Mouse (Mus musculus) liver, postnatal 0 days (tissue): ENCODE results near the gene Snx10.

Experiments used
- CTCF ChIP-seq: sonication (generic); IDR thresholded peaks from 2 replicates; pipeline ENCODE4 v1.5.1; 2016; ENCODE audit warnings: antibody characterized with exemption, low read depth
- EP300 ChIP-seq: IDR thresholded peaks from 2 replicates; pipeline ENCODE4 v1.6.1; 2016; ENCODE audit warnings: antibody characterized with exemption, low read depth, mild to moderate bottlenecking

DNA sequence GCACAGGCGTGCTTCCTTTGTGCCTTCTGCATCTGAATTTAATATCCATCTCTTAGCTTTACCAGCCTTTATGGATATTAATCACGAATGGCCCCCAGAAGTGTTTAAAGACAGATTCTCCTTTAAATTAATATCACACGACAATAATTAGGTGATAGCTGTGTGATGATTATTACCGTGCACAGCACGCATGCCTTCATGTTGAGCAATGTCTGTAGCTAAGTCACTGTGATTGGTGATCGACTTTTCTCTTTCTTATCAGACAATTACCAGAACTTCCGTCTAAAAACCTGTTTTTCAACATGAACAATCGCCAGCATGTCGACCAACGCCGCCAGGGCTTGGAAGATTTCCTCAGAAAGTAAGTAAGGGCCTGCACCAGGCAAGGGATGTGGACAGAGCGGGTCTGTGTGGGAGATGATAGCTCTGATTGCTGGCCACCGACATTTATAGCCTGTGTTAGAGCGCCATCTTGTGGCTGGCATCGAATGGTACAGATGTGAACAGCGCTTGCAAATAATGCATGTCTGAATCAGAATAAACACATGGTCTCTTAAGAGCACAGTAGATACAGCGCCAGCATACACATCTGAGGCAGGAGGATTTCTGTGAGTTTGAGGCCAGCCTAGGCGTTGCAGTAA, 56.5 kb downstream of the Snx10 start:
- TF ChIP-seq CTCF (peak; percentile 92), EP300 (no peak)
